Mouse (Mus musculus): ENCODE results near the gene Scfd2.

The Scfd2 gene

GRCm38 (mm10) chr5:74311200-74311825 lies 220.2 kb downstream of the Scfd2 start:
- peak; percentile 57 to 62 for DNase-seq (ENCODE audit: low spot score in 2 of 2)

- DNase-seq (ENCODE audit: low spot score in 2 of 2) = no peak
These were observed 221.5 kb downstream of the Scfd2 start for GRCm38 (mm10) chr5:74310101-74310500.

GRCm38 (mm10) chr5:74307242-74307641 lies 224.3 kb downstream of the Scfd2 start:
- no peak for DNase-seq (ENCODE audit: low spot score in 2 of 2)

- no peak for DNase-seq (ENCODE audit: low spot score in 2 of 2)
These were observed 225.9 kb downstream of the Scfd2 start for GRCm38 (mm10) chr5:74305533-74306189.

- DNase-seq (ENCODE audit: low spot score in 2 of 2) = no peak
These were observed 226.8 kb downstream of the Scfd2 start for GRCm38 (mm10) chr5:74304767-74305166.

- no peak for DNase-seq (ENCODE audit: low spot score in 2 of 2)
These were observed 229.2 kb downstream of the Scfd2 start for GRCm38 (mm10) chr5:74302331-74302730.

- DNase-seq (ENCODE audit: low spot score in 2 of 2) = no peak
These were observed 230.1 kb downstream of the Scfd2 start for GRCm38 (mm10) chr5:74301443-74301842.

GRCm38 (mm10) chr5:74300931-74301330 lies 230.6 kb downstream of the Scfd2 start:
- DNase-seq (ENCODE audit: low spot score in 2 of 2) = no peak

GRCm38 (mm10) chr5:74300140-74300539 lies 231.4 kb downstream of the Scfd2 start:
- peak in 1 of 2 experiments; percentile 36 for DNase-seq (ENCODE audit: low spot score in 2 of 2)

- no peak for DNase-seq (ENCODE audit: low spot score in 2 of 2)
These were observed 234.4 kb downstream of the Scfd2 start for GRCm38 (mm10) chr5:74297113-74297512.

GRCm38 (mm10) chr5:74296096-74296495 lies 235.5 kb downstream of the Scfd2 start:
- DNase-seq (ENCODE audit: low spot score in 2 of 2) = no peak

- DNase-seq (ENCODE audit: low spot score in 2 of 2) = no peak
These were observed 238.0 kb downstream of the Scfd2 start for GRCm38 (mm10) chr5:74293513-74293912.

- DNase-seq (ENCODE audit: low spot score in 2 of 2) = no peak
These were observed 239.5 kb downstream of the Scfd2 start for GRCm38 (mm10) chr5:74292050-74292449.

- no peak for DNase-seq (ENCODE audit: low spot score in 2 of 2)
These were observed 240.0 kb downstream of the Scfd2 start for GRCm38 (mm10) chr5:74291575-74291974.

GRCm38 (mm10) chr5:74289957-74290356 lies 241.6 kb downstream of the Scfd2 start:
- no peak for DNase-seq (ENCODE audit: low spot score in 2 of 2)

- DNase-seq (ENCODE audit: low spot score in 2 of 2) = no peak
These were observed 243.4 kb downstream of the Scfd2 start for GRCm38 (mm10) chr5:74288206-74288605.

GRCm38 (mm10) chr5:74286301-74286700 lies 245.3 kb downstream of the Scfd2 start:
- DNase-seq (ENCODE audit: low spot score in 2 of 2) = no peak

- no peak for DNase-seq (ENCODE audit: low spot score in 2 of 2)
These were observed 245.8 kb downstream of the Scfd2 start for GRCm38 (mm10) chr5:74285764-74286163.

GRCm38 (mm10) chr5:74285289-74285688 lies 246.3 kb downstream of the Scfd2 start:
- DNase-seq (ENCODE audit: low spot score in 2 of 2) = no peak

GRCm38 (mm10) chr5:74283545-74283944 lies 248.0 kb downstream of the Scfd2 start:
- DNase-seq (ENCODE audit: low spot score in 2 of 2) = peak; percentile 37 to 38

- DNase-seq (ENCODE audit: low spot score in 2 of 2) = no peak
These were observed 250.1 kb downstream of the Scfd2 start for GRCm38 (mm10) chr5:74281480-74281879.

GRCm38 (mm10) chr5:74279673-74280072 lies 251.9 kb downstream of the Scfd2 start:
- DNase-seq (ENCODE audit: low spot score in 2 of 2) = no peak

- DNase-seq (ENCODE audit: low spot score in 2 of 2) = no peak
These were observed 253.1 kb downstream of the Scfd2 start for GRCm38 (mm10) chr5:74278428-74278827.

GRCm38 (mm10) chr5:74277712-74278111 lies 253.8 kb downstream of the Scfd2 start:
- DNase-seq (ENCODE audit: low spot score in 2 of 2) = peak; percentile 96 to 97
